Mouse (Mus musculus): ENCODE data around the gene Gm15217. TPM values are rescaled to one million over a fixed set of nuclear protein-coding genes. Genes with fewer than 3 reads are reported as not detected.

Gm15217 gene
- total RNA-seq, 2 experiments from 2014 or later = not detected

DNA sequence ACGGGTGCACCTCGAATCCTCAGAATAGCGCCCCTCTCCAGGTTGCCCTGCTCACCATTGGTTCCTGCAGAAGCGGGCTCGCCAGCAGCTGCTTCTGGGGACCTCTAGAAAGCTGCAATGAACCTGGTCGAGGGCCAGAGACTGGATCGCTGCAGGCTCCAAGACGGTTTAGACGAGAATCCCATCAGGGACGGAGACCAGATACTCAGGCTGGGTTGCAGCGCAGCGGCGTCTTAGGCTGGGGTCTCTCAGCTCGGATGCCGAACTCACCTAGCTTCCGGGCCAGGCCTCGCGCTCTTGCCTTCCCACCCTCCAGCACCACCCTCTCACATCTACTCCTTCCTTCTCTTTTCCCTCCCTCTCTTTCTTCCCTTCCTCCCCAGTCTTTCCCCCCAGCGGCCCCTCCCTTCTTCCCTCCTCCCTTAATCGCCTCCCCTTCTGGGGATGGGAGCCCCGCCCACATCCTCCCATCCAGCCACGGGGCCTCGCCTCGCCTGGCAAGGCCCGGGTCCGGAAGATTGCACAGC, 11.1 kb downstream of the Gm15217 start, which contains the start of gene Bmp4:
TSS of gene Bmp4 (minus strand) at position 421 of the 527 bp plus-strand sequence.
- DNase-seq (ENCODE audit: low spot score) = peak; percentile 57
- intact Hi-C loops (cut with DNase I) = no loop called here

DNA sequence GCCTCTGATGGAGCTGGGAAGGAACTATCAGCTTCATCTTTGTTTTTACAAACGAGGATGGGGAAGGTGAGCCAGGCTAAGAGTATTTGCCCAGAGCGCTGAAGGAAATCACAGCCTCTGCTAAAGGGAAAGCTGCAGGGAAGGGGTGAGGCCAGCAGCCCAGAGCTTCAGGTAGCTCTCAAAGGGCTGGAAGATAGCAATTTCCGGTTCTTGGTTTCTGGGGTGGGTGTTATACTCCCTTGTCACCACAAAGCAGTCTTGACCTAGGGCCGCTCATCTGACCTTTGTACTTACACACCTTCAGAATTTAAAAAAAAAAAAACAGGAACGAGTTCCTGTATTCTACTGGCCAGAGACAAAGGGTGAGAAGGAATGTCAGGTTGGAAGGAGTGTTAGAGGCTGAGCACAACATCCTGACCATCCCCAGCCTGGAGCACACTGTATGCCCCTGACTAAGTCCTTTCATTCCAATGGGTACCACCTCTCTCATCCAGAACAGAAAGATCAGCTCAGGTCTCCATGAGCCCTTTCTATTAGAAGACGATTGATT, 12.5 kb downstream of the Gm15217 start:
- intact Hi-C loops (cut with DNase I) = no loop called here
- no peak for DNase-seq (ENCODE audit: low spot score)

- intact Hi-C loops (cut with DNase I) = no loop called here
- DNase-seq (ENCODE audit: low spot score) = no peak
These were observed 19.0 kb downstream of the Gm15217 start for GRCm38 (mm10) chr14:46398091-46398695.

DNA sequence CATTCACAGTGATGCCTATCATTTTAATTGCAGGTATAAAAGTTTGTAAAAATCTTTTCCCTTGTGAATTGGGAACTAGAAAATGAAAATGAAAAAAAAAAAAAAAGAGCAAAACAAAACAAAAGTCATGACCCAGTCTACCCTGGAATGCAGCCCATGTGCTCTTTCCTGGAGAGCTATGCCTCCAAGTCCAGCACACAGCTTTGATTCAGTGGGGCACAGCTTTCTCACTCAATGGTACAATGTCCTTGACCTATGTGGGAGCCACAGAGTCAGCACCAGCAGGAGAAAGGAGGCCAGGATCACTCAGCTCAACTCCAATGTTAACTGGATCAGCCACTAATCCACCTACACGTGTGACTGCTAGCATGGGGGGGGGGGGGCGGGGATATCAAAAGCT, 20.7 kb downstream of the Gm15217 start:
- intact Hi-C loops (cut with DNase I) = no loop called here

DNA sequence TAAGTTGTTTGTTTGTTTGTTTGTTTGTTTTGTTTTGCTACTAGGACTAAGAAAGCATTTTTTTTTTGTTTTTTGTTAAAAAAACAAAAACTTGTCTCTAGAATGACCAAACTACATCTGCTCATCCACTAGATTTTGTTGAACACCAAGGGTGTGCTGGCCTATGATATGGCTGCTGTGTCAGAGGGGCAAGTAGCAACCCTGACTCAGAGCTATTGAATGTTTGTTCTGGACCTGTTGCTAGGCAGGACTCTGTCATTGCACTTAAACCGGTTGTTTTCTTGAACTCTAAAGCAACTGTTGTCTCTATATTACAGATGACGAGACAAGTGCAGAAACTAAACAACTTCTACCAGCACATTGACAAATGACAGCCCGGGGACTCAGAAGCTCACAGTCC, 29.1 kb downstream of the Gm15217 start:
- DNase-seq (ENCODE audit: low spot score) = no peak
- intact Hi-C loops (cut with DNase I) = no loop called here

More for the DNA sequence above, 20.7 kb downstream of the Gm15217 start:
- DNase-seq (ENCODE audit: low spot score) = no peak

- no peak for DNase-seq (ENCODE audit: low spot score)
- intact Hi-C loops (cut with DNase I) = no loop called here
These were observed 29.8 kb downstream of the Gm15217 start for GRCm38 (mm10) chr14:46409016-46409415.

- DNase-seq (ENCODE audit: low spot score) = no peak
- intact Hi-C loops (cut with DNase I) = no loop called here
These were observed 31.4 kb downstream of the Gm15217 start for GRCm38 (mm10) chr14:46410557-46411120.

- no peak for DNase-seq (ENCODE audit: low spot score)
- intact Hi-C loops (cut with DNase I) = no loop called here
These were observed 33.3 kb downstream of the Gm15217 start for GRCm38 (mm10) chr14:46412497-46413000.

- DNase-seq (ENCODE audit: low spot score) = no peak
- intact Hi-C loops (cut with DNase I) = no loop called here
These were observed 39.3 kb downstream of the Gm15217 start for GRCm38 (mm10) chr14:46418371-46419097.

DNA sequence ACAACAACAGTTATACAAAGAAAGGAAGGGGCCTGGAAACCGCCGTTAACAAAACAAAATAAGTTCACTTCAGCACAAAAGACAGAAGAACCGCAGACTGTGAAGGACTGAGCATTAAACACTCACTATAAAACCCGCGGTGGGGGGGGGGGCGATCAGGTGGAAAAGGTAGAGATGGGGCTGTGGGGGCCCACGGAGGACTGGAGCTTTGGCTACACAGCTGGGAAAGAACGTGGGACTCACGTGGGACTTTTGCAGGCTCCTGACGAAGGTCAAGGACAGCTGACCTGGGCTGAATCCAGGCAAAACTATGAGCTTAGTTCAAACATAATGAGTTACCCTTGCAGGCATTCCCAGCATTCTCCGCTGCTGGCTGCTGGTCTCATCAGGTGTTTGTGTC, 40.1 kb downstream of the Gm15217 start:
- intact Hi-C loops (cut with DNase I) = no loop called here
- no peak for DNase-seq (ENCODE audit: low spot score)

- intact Hi-C loops (cut with DNase I) = no loop called here
- DNase-seq (ENCODE audit: low spot score) = no peak
These were observed 42.6 kb downstream of the Gm15217 start for GRCm38 (mm10) chr14:46421823-46422222.

- DNase-seq (ENCODE audit: low spot score) = no peak
- intact Hi-C loops (cut with DNase I) = no loop called here
These were observed 48.0 kb downstream of the Gm15217 start for GRCm38 (mm10) chr14:46427251-46427650.

- DNase-seq (ENCODE audit: low spot score) = no peak
- intact Hi-C loops (cut with DNase I) = no loop called here
These were observed 51.0 kb downstream of the Gm15217 start for GRCm38 (mm10) chr14:46430231-46430630.

Other genes starting within 250 kb of the Gm15217 start
- gene Bmp4, start 11.3 kb downstream of the Gm15217 start, total RNA-seq (2021) = 10 to 100 TPM in 1 of 2 experiments, 1 to 10 TPM in 1; 9.7 to 15.9 TPM